Mouse (Mus musculus) spleen, postnatal 10 days (tissue): ENCODE data around the gene Ddhd1.

Experiments
- DNase-seq, 2 experiments: peaks; one replicate each; pipeline ENCODE4 v3.0.0; 2021 to 2022; ENCODE audit warnings: low spot score in 2 of 2

Ddhd1 gene

DNA sequence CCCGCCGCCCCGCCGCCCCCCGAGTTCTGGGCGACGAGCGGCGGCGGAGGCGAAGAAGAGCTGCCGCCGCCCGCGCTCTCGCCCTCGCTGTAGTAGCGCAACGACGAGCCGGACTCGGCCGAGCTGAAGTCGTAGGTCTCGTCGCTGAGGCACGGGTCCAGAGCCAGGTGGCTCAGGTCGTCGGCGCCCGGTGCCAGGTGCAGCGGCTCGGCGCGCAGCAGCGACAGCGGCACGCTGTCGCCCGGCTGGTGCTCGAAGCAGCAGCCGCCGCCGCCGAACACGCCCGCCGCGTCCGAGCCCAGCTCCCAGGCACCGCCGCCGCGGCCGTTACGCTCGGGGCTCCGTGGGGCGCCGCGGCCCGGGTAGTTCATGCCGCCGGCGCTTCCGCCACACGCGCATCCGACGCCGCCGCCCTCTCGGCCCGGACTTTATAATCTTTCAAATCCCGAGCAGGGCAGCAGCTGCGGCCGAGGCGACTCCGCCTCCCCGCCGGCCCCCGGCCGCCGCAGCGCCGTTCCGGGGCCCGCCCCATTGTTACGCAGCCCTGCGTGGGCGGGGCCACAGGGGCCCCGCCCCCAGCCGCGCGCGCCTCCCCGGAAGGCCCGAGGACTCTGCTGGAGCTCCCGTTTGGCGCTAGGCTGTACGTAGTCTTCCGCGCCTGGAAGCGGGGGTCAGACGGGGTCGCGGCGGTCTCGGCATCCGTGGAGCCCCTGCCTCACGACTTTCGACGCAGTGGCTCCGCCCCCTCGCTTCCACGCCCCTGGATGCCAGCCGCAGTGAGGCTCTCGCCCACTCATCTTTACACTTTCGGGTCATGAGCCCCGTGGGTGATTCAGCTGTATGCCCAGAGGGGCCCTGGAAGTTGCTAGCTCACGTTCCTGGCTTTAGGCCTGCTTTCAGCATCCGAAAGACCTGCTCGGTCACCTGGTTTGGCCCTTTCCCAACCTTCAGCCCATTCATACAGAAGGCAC is at the start of gene Ddhd1:
Ddhd1 (minus strand) TSS at position 503 of the 971 bp plus-strand sequence.
- peak; percentile 84 to 89 for DNase-seq

GRCm38 (mm10) chr14:45707176-45707910 is 49.4 kb upstream of the Ddhd1 start:
- DNase-seq, result no peak

GRCm38 (mm10) chr14:45700031-45700572 is 42.2 kb upstream of the Ddhd1 start:
- DNase-seq, result no peak

DNA sequence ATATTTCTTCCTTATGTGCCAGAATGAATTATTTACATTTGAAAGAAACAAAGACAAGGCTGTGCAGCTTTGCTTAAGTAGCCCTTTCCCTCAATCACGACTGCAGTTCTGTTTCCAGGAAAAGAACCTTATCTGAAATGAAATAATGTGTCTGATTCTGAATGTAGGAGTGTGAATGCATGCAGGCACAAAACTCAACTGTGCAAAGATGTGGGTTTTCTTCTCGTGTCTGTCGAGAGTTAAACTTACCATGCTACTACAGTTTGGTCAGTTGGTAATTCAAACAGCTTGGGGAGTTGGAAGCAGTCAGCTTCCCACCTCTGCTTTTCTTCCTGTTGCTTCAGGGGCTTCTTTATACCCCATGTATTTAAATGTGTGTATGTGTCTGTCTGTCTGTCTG is 40.9 kb upstream of the Ddhd1 start:
- no peak for DNase-seq

DNA sequence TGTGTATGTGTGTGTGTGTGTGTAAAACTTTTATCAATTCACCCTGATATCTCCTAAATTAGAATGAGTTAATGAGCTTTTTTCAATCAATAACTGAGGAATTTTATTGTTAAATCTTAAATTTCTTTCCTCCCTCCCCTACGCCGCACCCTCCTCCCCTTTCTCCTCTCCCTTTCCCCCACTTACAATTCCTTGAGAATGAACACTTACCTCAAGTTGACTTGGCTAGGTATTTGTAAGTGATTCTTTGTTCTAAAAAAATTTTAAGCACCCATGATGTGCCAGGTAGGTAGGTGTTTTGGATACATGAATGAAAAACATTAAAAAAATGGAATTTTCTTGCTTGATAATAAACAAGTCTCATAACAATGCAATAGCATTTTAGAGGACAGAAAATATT is 38.2 kb upstream of the Ddhd1 start:
- no peak for DNase-seq

GRCm38 (mm10) chr14:45693891-45694290 is 35.9 kb upstream of the Ddhd1 start:
- DNase-seq, result no peak

DNA sequence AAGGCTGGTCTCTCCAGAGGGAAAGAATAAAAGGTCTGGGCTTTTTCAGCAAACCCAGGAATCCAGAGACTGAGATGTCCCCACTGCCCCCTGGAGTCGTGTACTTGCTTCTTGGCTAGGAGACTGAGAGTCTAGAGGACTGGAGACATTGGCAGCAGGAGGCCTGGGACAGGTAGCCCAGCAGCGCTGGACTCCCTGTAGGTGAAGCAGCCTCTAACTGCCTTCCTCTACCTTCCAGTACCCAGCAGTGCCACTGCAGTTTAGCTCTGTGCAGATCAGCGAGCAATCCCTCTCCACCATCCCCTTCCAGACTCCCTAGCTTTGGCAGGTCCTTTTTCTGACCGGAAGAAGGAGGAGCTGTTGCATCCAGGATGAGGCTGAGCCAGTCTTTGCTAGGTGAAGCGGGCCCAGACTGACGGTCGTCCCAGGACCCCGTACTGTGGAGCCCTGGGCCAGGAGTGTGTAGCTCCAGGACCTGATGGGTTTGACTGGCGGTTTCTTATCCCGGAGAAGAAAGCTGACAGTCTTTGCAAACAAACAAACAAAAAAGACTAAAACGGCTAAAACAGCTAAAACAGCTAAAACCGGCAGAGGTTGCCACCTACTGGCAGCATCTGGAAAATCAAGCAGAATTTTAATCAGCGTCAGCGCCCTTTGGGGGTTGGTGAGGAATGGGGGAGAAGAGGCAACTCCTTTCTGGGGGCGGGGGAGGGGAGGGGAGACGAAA is 32.7 kb upstream of the Ddhd1 start:
- peak; percentile 23 to 51 for DNase-seq

- no peak for DNase-seq
These were observed 27.4 kb upstream of the Ddhd1 start for GRCm38 (mm10) chr14:45685313-45685712.

DNA sequence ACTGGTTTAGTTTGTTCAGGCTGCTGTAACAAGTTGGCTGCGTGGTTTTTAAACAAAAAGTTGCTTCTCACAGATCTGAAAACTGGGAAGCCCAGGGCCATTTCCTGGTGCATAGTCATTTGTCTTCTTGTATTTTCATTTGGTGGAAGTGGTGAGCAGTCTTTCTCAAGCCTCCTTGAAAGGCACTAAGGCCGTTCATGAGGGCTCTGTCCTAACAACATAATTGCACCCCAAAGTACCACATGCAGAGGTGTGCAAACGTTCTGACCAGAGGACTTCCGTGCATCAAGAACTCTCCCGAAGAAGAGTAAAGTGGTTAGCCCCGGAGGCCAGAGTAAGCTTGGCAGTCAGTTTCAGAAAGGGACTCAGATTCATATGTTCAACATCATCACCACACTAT is 18.8 kb upstream of the Ddhd1 start:
- no peak for DNase-seq

GRCm38 (mm10) chr14:45668325-45668724 is 10.4 kb upstream of the Ddhd1 start:
- no peak for DNase-seq

DNA sequence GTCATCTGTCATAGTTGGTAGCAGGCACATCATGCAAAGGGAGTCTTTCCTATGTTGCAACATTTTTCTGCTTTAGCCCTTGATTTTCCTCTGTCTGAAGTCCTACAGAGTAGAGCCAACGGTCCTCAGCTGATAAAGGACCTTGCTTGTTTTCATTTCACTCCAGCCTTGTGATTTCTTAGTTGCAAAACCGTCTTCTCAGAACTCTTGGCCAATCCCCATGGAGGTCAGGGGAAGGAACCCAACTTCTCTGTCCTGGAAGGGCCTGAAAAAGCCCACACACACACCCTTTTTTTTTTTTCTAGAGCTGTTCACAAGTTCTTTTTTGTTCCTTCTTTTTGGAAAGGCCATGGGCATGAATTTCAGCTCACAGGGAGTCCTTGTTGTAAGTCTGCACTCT is 9.3 kb upstream of the Ddhd1 start:
- DNase-seq, result no peak

- no peak for DNase-seq
These were observed 3.6 kb upstream of the Ddhd1 start for GRCm38 (mm10) chr14:45661575-45661974.

DNA sequence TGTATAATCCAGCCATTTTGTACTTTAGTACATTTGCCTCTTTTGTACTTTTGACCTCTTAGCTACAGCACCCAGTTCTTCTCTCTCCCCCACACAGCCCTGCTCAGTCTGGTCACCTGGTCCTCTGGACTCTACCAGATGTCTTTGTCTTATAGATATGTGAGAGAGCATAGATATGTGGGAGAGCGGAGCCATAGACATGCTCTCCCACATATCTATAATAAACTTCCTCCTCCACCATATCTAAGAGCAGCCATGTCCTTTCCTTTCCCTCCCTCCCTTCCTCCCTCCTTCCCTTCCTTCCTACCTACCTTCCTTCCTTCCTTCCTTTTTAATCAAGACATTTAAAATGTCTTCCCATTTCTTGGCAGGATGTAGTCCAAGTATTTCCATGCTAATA is 2.4 kb upstream of the Ddhd1 start:
- DNase-seq, result no peak

DNA sequence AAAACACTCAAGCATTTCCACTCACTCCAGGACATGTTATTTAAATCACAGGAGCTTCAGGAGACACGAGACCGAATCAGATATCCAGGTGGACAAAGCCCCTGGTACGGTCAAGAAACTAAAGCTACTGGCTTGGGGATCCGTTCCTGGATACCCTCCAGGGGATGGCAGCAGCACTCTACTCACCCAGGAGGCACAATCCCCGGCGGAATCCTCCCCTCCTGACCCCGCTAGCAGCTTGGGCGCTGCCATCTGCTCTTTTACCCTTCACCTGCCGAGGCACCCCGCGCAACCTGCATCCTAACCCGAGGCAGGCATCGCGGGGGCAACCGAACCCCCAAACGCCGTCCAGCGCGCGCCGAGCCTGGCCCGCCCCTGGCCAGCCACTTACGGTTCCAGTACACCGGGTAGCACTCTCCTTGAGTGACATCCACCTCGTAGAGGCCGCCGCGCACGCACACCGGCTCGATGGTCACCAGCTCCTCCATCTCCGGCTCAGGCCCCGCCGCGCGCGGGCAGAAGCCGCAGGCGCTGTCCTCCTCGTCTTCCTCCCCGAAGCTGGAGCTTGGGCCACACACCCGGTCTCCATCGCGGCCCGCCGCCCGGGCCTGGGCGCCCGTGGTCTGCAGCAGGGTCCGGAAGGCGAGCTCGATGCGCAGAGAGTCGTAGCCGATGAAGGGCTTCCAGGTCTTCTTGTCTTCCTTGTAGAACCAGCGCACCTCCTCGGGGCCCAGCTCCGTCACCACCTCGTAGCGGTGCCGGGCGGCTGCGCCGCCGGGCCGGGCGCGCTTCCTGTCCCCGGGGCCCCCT is 907 bp downstream of the Ddhd1 start:
- DNase-seq, result peak; percentile 70 to 76

GRCm38 (mm10) chr14:45654876-45655416 is 3.0 kb downstream of the Ddhd1 start:
- no peak for DNase-seq

GRCm38 (mm10) chr14:45653756-45654155 is 4.2 kb downstream of the Ddhd1 start:
- peak; percentile 37 to 64 for DNase-seq

- no peak for DNase-seq
These were observed 8.7 kb downstream of the Ddhd1 start for GRCm38 (mm10) chr14:45648999-45649818.

- DNase-seq, result no peak
These were observed 9.8 kb downstream of the Ddhd1 start for GRCm38 (mm10) chr14:45648144-45648543.

- DNase-seq, result no peak
These were observed 10.3 kb downstream of the Ddhd1 start for GRCm38 (mm10) chr14:45647632-45648031.

DNA sequence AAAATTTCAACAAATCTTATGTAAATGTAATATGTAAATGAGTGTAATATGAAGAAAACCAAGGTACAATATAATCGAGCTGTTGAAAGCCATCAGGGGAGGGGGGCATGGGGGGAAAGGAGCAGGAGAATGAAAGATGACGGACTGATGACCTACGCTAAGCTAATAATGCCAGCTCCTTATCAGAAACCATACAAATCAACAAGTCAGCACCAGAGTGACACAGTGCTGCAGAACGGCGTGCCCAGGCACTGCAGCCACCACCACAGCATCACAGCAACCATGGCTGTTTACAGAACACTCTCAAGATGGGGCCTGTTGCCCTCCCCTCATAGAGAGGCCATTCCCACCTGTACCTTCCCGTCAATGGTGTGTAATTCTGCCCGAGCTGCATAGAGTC is 10.8 kb downstream of the Ddhd1 start:
- DNase-seq, result no peak
